Mouse (Mus musculus) urinary bladder, postnatal 25 days (tissue): ENCODE measurements at regions not wholly inside any gene's neighbourhood (a gene's known extent, or its start where the extent isn't known, plus 50 kb on each side); places are given as distances from the start of the nearest gene placed in this dataset.

ENCODE experiments used
- DNase-seq: peaks from one replicate; pipeline ENCODE4 v3.0.0; 2022; ENCODE audit warnings: low spot score

DNA sequence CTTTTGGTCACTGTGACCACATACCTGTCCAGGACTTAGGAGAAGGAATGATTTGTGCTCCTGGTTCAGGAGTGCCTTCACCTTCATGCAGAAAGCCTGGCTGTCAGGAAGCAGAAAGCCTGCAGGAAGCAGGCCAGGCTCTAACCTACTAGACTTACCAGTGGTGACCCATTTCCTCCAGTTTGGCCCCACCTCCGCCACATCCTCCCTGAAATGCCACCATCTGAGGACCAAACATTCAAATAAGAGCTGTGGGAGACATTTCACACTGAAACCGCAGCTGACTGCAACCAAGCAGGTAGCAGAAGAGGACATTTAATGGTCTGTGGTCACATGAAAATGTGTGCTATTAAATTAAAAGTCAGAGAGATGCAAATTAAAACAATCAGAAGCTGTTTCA is 50.3 kb upstream of the Armc2 start:
- DNase-seq, result no peak
